Mouse (Mus musculus): ENCODE data around the gene Gpc3.

- TF ChIP-seq CTCF (IDR thresholded peaks at IDR 0.05; ENCODE audit: borderline replicate concordance, control insufficient read depth, extremely low read depth, insufficient read depth, low read length, poor library complexity) (no peak), POLR2A (IDR thresholded peaks at IDR 0.05; ENCODE audit: control insufficient read depth, extremely low read depth, insufficient read depth, low read length, poor library complexity) (no peak)
Observed at GRCm38 (mm10) chrX:52348773-52349172, 265.0 kb downstream of the Gpc3 start.
